Mouse (Mus musculus) left cerebral cortex, adult 11 months (tissue): Measurements from ENCODE around the gene Gm13124.
"Not testable (repeated sequence)": the region's sequence is repeated elsewhere in the genome, so short reads cannot be mapped to it uniquely, and the experiment has no call there.

ENCODE experiments used
- DNase-seq: peaks from one replicate; pipeline ENCODE4 v3.0.0; 2022; ENCODE audit warnings: low spot score

Gm13124 gene

GRCm38 (mm10) chr4:144565034-144565433 is at the start of gene Gm13124:
Gene Gm13124, minus strand, starts transcription at chr4:144565134.
- DNase-seq, result no peak

GRCm38 (mm10) chr4:144614586-144614985 is 49.7 kb upstream of the Gm13124 start:
- DNase-seq, result no peak

- DNase-seq, result no peak
Measured at GRCm38 (mm10) chr4:144613407-144613806, 48.5 kb upstream of the Gm13124 start, which contains the start of gene Aadacl4. Gene Aadacl4, plus strand, starts transcription at chr4:144613707.

GRCm38 (mm10) chr4:144592790-144593189 is 27.9 kb upstream of the Gm13124 start:
- no peak for DNase-seq

GRCm38 (mm10) chr4:144586207-144586606 is 21.3 kb upstream of the Gm13124 start:
- DNase-seq, result not testable (repeated sequence)

GRCm38 (mm10) chr4:144567752-144568151 is 2.8 kb upstream of the Gm13124 start:
- DNase-seq, result no peak

GRCm38 (mm10) chr4:144561205-144561604 is 3.7 kb downstream of the Gm13124 start:
- no peak for DNase-seq

- no peak for DNase-seq
Measured at GRCm38 (mm10) chr4:144559792-144560191, 5.1 kb downstream of the Gm13124 start.

- no peak for DNase-seq
Measured at GRCm38 (mm10) chr4:144551156-144551555, 13.8 kb downstream of the Gm13124 start.

- DNase-seq, result not testable (repeated sequence)
Measured at GRCm38 (mm10) chr4:144545339-144545738, 19.6 kb downstream of the Gm13124 start.

GRCm38 (mm10) chr4:144544689-144545088 is 20.2 kb downstream of the Gm13124 start:
- DNase-seq, result no peak

- no peak for DNase-seq
Measured at GRCm38 (mm10) chr4:144519522-144519921, 45.4 kb downstream of the Gm13124 start, which contains the start of gene 9430007A20Rik. Gene 9430007A20Rik, plus strand, starts transcription at chr4:144519822.

- DNase-seq, result no peak
Measured at GRCm38 (mm10) chr4:144506518-144506917, 58.4 kb downstream of the Gm13124 start.
